Mouse (Mus musculus): ENCODE measurements at regions not wholly inside any gene's neighbourhood (a gene's known extent, or its start where the extent isn't known, plus 50 kb on each side); places are given as distances from the start of the nearest gene placed in this dataset.

DNA sequence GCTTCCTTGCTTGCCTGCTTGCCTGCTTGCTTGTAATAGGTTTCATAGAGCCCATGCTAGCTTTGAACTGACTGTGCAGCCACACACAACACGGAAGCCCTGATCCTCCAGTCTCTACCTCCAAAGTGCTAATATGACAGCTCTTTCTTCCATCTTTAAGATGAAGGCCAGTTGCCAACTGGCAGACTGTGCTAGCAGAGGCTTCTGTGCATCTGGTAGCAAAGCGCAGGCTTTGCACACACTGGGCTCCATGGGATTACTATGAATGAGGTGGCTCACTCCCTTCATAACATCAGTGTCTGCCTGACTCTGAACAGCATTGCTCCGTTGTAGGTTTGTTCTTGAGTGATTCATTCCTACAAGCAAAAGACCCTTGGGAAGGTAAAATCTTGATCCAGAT is 107.9 kb upstream of the Tmc3 start:
- DNase-seq (ENCODE audit: low spot score in 2 of 2) = peak in 1 of 2 experiments; percentile 29

GRCm38 (mm10) chr7:83477661-83478121 is 107.0 kb upstream of the Tmc3 start:
- no peak for DNase-seq (ENCODE audit: low spot score in 2 of 2)

DNA sequence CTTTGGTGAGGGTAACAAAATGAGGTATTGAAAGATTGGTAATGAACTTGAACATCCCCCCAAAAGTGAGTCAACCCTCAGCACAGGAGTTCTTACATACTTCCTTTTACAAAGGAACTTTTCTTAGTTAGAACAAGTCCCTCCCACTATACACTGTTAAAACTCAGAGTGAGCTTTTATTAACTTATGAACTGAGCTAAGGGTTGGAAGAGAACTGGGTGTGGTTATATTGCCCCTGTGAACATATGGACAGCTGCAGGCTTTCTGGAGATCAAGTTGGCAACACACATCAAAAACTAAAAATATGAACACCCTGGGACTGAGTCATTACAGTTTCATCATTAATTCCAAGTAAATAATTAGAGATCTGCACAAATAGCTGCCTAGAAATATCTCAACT is 103.1 kb upstream of the Tmc3 start:
- DNase-seq (ENCODE audit: low spot score in 2 of 2) = no peak

DNA sequence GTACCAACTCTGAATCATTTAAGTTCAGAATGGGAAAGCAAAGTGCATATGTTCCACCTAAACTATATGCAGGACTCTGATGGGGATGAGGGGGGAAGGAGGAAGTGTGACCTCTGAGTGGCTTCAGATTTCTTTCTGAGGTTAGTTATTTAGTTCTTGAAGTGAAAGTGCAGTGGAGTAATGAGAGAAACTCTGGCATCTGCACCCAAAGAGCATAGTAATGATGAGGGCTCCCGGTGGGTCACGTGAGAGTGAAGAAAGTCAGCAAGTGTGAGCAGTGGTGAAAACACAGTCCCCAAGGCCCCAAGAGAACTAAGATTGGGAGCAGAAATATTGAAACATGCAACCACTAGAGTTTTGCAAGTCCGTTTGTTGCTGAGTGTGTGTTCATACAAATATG is 102.5 kb upstream of the Tmc3 start:
- no peak for DNase-seq (ENCODE audit: low spot score in 2 of 2)

GRCm38 (mm10) chr7:83482671-83483304 is 101.9 kb upstream of the Tmc3 start:
- DNase-seq (ENCODE audit: low spot score in 2 of 2) = no peak

DNA sequence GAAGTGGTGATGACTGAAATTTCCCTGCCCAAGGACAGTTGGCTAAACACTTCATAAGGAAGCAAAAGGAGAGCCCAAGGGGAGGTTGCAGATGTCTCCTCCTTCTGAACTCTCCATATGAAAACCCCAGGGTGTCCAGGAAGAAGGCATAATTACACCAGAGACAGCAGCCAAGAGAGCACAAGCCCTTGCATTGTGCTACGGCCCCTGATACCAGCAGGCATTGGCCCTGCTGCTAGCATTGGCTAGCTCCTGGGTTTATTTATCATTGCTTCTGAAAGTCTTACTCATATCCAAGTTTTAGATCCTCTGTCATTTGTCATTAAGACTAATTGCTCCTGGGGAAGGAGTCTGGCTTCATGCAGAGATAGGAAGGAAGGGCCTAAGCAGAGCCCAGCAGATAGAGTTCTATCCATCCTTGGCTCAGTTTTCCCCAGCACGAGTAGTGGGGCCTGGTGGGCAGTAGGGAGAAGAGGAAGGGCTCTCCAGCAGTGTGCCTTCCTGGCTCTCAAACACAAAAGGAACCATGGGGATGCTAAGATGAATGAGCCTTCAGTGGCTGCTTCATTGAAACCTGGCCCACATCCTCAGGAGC is 98.5 kb upstream of the Tmc3 start:
- no peak for DNase-seq (ENCODE audit: low spot score in 2 of 2)

DNA sequence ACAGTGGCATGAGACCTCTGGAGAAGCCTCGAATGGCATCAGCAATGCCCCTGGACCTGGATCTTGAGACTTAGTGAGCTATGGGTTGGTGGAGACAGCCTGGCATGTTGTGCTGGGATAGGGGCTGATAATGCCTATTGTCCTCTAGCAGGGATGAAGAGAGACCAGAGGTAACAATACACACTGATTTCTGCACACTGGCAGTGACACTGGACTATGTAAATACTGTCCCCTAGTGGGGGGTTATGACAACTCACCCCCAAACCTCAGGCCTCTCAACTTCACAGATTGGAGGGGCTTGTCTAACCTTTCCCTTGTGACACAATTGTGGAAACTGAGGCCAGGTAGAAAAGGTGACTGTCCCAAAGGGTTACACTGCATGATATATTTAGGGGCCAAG is 94.9 kb upstream of the Tmc3 start:
- peak in 1 of 2 experiments; percentile 42 for DNase-seq (ENCODE audit: low spot score in 2 of 2)

GRCm38 (mm10) chr7:83504996-83505645 is 79.6 kb upstream of the Tmc3 start:
- no peak for DNase-seq (ENCODE audit: low spot score in 2 of 2)

GRCm38 (mm10) chr7:83516295-83516694 is 68.4 kb upstream of the Tmc3 start:
- DNase-seq (ENCODE audit: low spot score in 2 of 2) = peak in 1 of 2 experiments; percentile 5

DNA sequence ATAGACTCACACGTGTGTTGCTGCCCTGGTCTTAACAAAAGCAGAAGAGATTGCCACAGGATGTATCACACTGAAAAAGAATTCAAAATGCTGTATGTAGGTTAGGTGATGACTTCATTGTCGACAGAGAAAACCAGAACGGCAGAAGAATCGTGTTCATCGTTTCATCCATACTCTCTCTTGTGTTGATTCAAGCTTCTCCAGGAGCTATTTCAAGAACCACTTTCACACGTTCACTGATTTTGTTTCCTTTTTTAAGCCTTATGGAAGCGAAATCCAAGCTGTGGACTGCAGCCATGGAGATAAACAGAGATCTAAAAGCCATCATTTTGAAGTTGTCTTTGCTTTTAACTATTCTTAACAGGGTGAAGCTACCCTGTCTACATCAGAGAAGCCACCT is 63.2 kb upstream of the Tmc3 start:
- DNase-seq (ENCODE audit: low spot score in 2 of 2) = peak; percentile 6 to 52

All from frontal cortex, postnatal 36 days (tissue).